Mouse (Mus musculus) thymus, postnatal 36 days (tissue): Measurements from ENCODE around the gene Gpr142.
A peak's percentile ranks its signal among the peaks of the same experiment; 100 is the strongest.

ENCODE experiments used
- DNase-seq, 2 experiments: peaks; one replicate each; pipeline ENCODE4 v3.0.0; 2022; ENCODE audit warnings: mixed read lengths in 2 of 2

Gpr142 gene

GRCm38 (mm10) chr11:114802540-114803267 lies 4.0 kb downstream of the Gpr142 start:
- DNase-seq = no peak

GRCm38 (mm10) chr11:114803990-114804389 lies 5.3 kb downstream of the Gpr142 start:
- DNase-seq = no peak

- DNase-seq = no peak
Measured at GRCm38 (mm10) chr11:114807025-114807424, 8.3 kb downstream of the Gpr142 start.

GRCm38 (mm10) chr11:114807686-114808427 lies 9.1 kb downstream of the Gpr142 start:
- DNase-seq = no peak

- DNase-seq = no peak
Measured at GRCm38 (mm10) chr11:114809371-114809770, 10.6 kb downstream of the Gpr142 start.

- no peak for DNase-seq
Measured at GRCm38 (mm10) chr11:114810344-114810743, 11.6 kb downstream of the Gpr142 start.

- DNase-seq = peak; percentile 76 to 81
Measured at GRCm38 (mm10) chr11:114812731-114813240, 14.1 kb downstream of the Gpr142 start.

GRCm38 (mm10) chr11:114814873-114815592 lies 16.3 kb downstream of the Gpr142 start:
- DNase-seq = no peak

GRCm38 (mm10) chr11:114816934-114817333 lies 18.2 kb downstream of the Gpr142 start:
- DNase-seq = no peak

GRCm38 (mm10) chr11:114818185-114818584 lies 19.5 kb downstream of the Gpr142 start:
- DNase-seq = no peak

- no peak for DNase-seq
Measured at GRCm38 (mm10) chr11:114819110-114819509, 20.4 kb downstream of the Gpr142 start.

- no peak for DNase-seq
Measured at GRCm38 (mm10) chr11:114820444-114820843, 21.7 kb downstream of the Gpr142 start.

- no peak for DNase-seq
Measured at GRCm38 (mm10) chr11:114821325-114821724, 22.6 kb downstream of the Gpr142 start.

- DNase-seq = no peak
Measured at GRCm38 (mm10) chr11:114822727-114823126, 24.0 kb downstream of the Gpr142 start.

GRCm38 (mm10) chr11:114823199-114823725 lies 24.5 kb downstream of the Gpr142 start:
- no peak for DNase-seq

GRCm38 (mm10) chr11:114826686-114827085 lies 28.0 kb downstream of the Gpr142 start:
- no peak for DNase-seq

- no peak for DNase-seq
Measured at GRCm38 (mm10) chr11:114829499-114830432, 31.0 kb downstream of the Gpr142 start.

- no peak for DNase-seq
Measured at GRCm38 (mm10) chr11:114830433-114830773, 31.7 kb downstream of the Gpr142 start.

- DNase-seq = no peak
Measured at GRCm38 (mm10) chr11:114833166-114833565, 34.4 kb downstream of the Gpr142 start.

GRCm38 (mm10) chr11:114843818-114844463 lies 45.2 kb downstream of the Gpr142 start:
- no peak for DNase-seq

GRCm38 (mm10) chr11:114844464-114845220 lies 45.9 kb downstream of the Gpr142 start:
- DNase-seq = no peak
